Mouse (Mus musculus) CD4-positive naive resting alpha-beta T cell, adult 57 days (primary cell): ENCODE results near the gene Amdhd2. TPM values are rescaled to one million over a fixed set of nuclear protein-coding genes. Genes with fewer than 3 reads are reported as not detected.

Experiments used
- total RNA-seq: library from RNA; stranded (reverse); gene quantifications from one replicate; pipeline ENCODE4 v1.2.4, GENCODE M21; 2023

The Amdhd2 gene
- total RNA-seq = 27.0 TPM

DNA sequence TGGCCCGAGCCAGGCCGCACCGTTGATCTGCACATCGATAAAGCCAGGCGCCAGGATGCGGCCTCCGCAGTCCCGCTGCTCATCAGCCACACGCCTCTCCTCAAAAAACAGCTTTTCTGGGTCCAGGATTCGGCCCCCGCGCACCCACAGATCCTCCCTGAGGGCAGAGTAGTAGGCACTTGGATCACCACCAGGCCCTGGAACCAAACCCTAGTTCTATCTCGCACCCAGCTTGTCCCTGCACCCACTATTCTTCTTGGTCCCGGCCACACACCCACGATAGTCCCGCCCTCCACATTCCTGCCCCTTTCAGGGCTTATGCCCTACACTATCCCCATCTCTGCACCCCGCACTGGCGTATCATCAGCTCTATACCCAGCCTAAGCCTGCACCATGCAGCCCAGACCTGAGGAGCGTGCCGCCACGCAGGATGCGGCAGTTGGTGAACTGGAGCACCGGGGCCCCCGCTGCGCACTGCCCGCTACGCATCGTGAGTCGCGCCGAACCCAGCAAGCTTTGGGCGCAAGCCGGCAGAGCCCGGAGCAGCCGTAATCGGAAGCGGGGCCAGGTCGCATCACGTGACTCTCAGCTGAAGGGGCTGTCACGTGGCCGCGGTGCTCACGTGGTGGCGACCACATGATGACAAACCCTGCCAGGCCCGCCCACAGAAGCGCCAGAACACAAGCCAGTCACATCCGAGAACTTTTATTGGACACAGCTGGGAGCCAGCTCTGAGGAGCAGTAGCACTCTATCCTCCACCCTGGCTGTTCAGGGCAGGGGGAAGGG, at the start of gene Amdhd2:
Gene Amdhd2 (minus strand): TSS at position 591 of the 787 bp plus-strand sequence.

DNA sequence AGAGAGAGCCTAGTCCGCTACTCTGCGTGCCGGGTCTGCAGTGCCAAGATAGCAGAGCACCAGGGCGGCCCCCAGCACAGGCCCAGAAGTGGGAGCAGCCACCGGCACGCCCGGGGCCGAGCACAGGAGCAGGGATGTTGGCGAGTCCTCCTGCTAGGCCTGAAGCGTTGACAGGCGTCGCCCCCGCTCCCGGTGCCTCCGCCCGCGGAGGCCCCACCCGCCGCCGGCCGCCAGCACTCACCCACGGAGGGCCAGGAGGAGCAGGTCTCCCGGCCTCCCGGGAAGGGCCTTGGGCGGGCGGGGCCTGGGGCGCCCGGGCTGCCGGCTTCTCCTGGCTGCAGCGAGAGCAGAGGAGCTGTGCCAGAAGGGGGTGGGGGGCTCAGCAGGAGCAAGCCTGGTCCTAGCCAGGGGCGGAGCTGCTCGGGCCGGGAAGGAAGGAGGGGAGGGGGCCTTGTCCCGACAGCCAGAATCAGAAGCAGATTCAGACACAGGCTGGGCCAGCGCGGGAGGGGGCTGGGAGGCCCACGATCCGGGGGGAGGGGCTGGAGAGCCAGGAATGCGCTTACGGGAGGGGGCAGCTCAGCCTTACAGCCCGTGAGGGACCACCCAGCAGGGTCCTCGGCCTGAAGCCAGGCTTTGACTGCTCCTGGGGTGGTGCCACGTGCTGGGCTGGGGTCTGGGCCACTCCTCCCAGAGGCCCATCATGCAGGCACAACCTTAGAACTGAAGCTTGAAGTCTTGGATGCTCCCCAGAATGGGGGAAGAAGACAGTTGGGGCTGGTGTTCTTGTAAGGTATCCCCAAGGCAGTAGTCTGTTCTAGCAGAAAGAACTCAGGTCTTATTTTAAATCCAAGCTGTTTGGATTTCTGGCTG, 45.7 kb upstream of the Amdhd2 start, which contains the start of gene Ntn3:
Gene Ntn3 (minus strand): TSS at position 489 of the 873 bp plus-strand sequence.

GRCm38 (mm10) chr17:24205284-24205888, 41.8 kb upstream of the Amdhd2 start, which contains the start of gene Tbc1d24:
Tbc1d24 (minus strand) TSS chr17:24205562.

GRCm38 (mm10) chr17:24169317-24170065, 5.9 kb upstream of the Amdhd2 start, which contains the start of gene Atp6v0c:
Atp6v0c (minus strand) TSS chr17:24169702.

DNA sequence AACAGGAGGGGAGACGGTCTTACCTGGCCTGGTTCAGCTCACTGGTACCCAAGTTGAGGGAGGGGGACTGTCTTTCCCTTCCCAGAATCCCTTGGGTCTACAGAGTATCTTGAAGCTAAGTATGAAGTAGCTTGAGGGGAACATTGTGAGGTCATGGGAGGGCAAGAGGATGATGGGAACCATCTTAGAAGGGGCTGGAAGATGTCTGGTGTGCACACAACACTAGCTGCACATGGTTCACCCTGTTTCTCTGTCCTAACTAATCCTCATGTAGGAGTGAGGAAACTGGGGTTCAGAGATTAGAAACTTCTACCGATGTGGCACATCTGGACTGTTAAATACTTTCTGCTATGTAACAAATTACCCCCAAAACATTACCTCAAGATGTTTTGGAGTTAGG, 12.7 kb downstream of the Amdhd2 start, which contains the start of gene Pdpk1:
Gene Pdpk1 (minus strand): TSS at position 101 of the 400 bp plus-strand sequence.

Other genes with a start within 250 kb of the Amdhd2 start
- gene Dcpp3, start 246.3 kb downstream of the Amdhd2 start, total RNA-seq = not detected
- gene Sbp, start 222.1 kb downstream of the Amdhd2 start, total RNA-seq = not detected
- gene Sbpl, start 208.5 kb downstream of the Amdhd2 start, total RNA-seq = not detected
- not detected for gene Prss30, start 183.2 kb downstream of the Amdhd2 start, total RNA-seq
- not detected for gene Prss22, start 165.7 kb downstream of the Amdhd2 start, total RNA-seq
- gene Prss27, start 125.6 kb downstream of the Amdhd2 start, total RNA-seq = not detected
- gene Kctd5, start 90.3 kb downstream of the Amdhd2 start, total RNA-seq = 32.5 TPM
- gene Pdpk1, start 12.8 kb downstream of the Amdhd2 start, total RNA-seq = 97.8 TPM
- gene Atp6v0c, start 5.9 kb upstream of the Amdhd2 start, total RNA-seq = 171 TPM
- gene Tbc1d24, start 41.8 kb upstream of the Amdhd2 start, total RNA-seq = 1.2 TPM
- gene Ntn3, start 45.8 kb upstream of the Amdhd2 start, total RNA-seq = not detected
- gene Tedc2, start 57.1 kb upstream of the Amdhd2 start, total RNA-seq = 4.6 TPM
- 3.2 TPM for gene Ccnf, start 87.7 kb upstream of the Amdhd2 start, total RNA-seq
- not detected for gene Abca17, start 187.3 kb upstream of the Amdhd2 start, total RNA-seq
- gene Abca3, start 188.2 kb upstream of the Amdhd2 start, total RNA-seq = 43.5 TPM